Mouse (Mus musculus) embryonic facial prominence, embryonic 13.5 days (tissue): ENCODE measurements around the gene Fer. TPM values are rescaled to one million over a fixed set of nuclear protein-coding genes. Genes with fewer than 3 reads are reported as not detected.

ENCODE experiments used
- ATAC-seq: fragments of 200-750 bp; cut with Nextera tagmentation; 2 replicates; pipeline ENCODE4 v1.8.0; 2017; ENCODE audit warnings: low read depth; ENCODE audit not compliant: insufficient number of reproducible peaks, insufficient read depth, low FRiP score, low TSS enrichment
- H3K27ac ChIP-seq: fragments of 300-500 bp; sonication (generic); 2 replicates; pipeline ENCODE4 v1.5.1; 2015; ENCODE audit warnings: moderate library complexity, mild to moderate bottlenecking, inconsistent platforms
- H3K27me3 ChIP-seq: fragments of 300-500 bp; sonication (generic); 2 replicates; pipeline ENCODE4 v1.6.1; 2015; ENCODE audit warnings: mild to moderate bottlenecking, inconsistent platforms
- H3K36me3 ChIP-seq: fragments of 300-500 bp; sonication (generic); 2 replicates; pipeline ENCODE4 v1.6.1; 2015; ENCODE audit warnings: mild to moderate bottlenecking, inconsistent platforms
- H3K4me1 ChIP-seq: fragments of 300-500 bp; sonication (generic); 2 replicates; pipeline ENCODE4 v1.6.1; 2015; ENCODE audit warnings: inconsistent platforms
- H3K4me2 ChIP-seq: fragments of 300-500 bp; sonication (generic); 2 replicates; pipeline ENCODE4 v1.6.1; 2015; ENCODE audit warnings: moderate library complexity, mild to moderate bottlenecking, inconsistent platforms
- H3K4me3 ChIP-seq: fragments of 300-500 bp; sonication (generic); 2 replicates; pipeline ENCODE4 v1.5.1; 2015; ENCODE audit warnings: mild to moderate bottlenecking, inconsistent platforms
- H3K9ac ChIP-seq: fragments of 300-500 bp; sonication (generic); 2 replicates; pipeline ENCODE4 v1.6.1; 2015; ENCODE audit warnings: mild to moderate bottlenecking, inconsistent platforms
- H3K9me3 ChIP-seq: fragments of 300-500 bp; sonication (generic); 2 replicates; pipeline ENCODE4 v1.6.1; 2016; ENCODE audit warnings: inconsistent platforms
- WGBS: fragments of 180-500 bp; shearing (Covaris S2); methylation state at CpG from one replicate; pipeline ENCODE4 v1.1.7; 2015; ENCODE audit warnings: mixed read lengths; 5-methylcytosine and 5-hydroxymethylcytosine counted together
- polyA plus RNA-seq: library from polyadenylated mRNA; unstranded; fragments of >200 nt; fragmentation: Nextera tagmentation; extraction: Ambion mirVana; gene quantifications from 2 replicates; pipeline ENCODE4 v1.2.1, GENCODE M21; 2015

Fer gene
- polyA plus RNA-seq, 1 experiment from 2014 or later, result 33.4 TPM

DNA sequence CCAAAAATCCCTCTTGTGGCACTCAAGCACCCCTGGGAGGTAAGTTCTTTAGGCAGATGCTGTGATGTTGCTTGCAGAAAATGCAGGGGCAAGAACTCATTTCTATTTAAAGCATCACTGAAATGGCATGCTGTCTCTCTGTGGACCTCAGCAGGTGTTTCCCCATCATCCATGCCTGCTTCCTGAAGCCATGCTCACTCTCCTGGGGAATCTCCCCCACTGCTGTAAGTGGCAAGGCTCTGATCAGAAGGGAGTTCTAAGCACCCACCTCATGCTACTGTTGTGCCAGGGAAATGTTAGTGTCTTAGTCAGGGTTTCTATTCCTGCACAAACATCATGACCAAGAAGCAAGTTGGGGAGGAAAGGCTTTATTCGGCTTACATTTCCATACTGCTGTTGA is 287.9 kb downstream of the Fer start:
- Histone ChIP-seq H3K36me3 (0 out of 2 replicates have a peak, but pooled peaks cover 4% of the 10 kb centered on the region), H3K4me1 (no peaks in the 10 kb centered on the region), H3K27me3 (no peaks in the 10 kb centered on the region), H3K4me2 (no peak overlapping the region), H3K9me3 (0 out of 2 replicates have a peak, but pooled peaks cover 3% of the 10 kb centered on the region), H3K9ac (no peak overlapping the region), H3K4me3 (no peak overlapping the region), H3K27ac (no peak overlapping the region)
- 87% methylated on average over 1 of the region's 1 CpGs for WGBS
- ATAC-seq, result no peak

- no peak for ATAC-seq
- no peak overlapping the region for H3K4me2 ChIP-seq
- no peak overlapping the region for H3K27ac ChIP-seq
- no peak overlapping the region for H3K9ac ChIP-seq
- 93% methylated on average over 5 of the region's 5 CpGs for WGBS
- no peaks in the 10 kb centered on the region for H3K4me1 ChIP-seq
- no peaks in the 10 kb centered on the region for H3K27me3 ChIP-seq
- peaks cover 5% of the 10 kb centered on the region; the same call in 1 of the 2 replicates for H3K9me3 ChIP-seq
- no peaks in the 10 kb centered on the region for H3K36me3 ChIP-seq
- H3K4me3 ChIP-seq, result no peak overlapping the region
These were observed 304.9 kb downstream of the Fer start for GRCm38 (mm10) chr17:64167731-64168130.

- Histone ChIP-seq H3K4me1 (no peaks in the 10 kb centered on the region), H3K4me2 (no peak overlapping the region), H3K9me3 (peaks cover 5% of the 10 kb centered on the region; the same call in 1 of the 2 replicates), H3K4me3 (no peak overlapping the region), H3K27me3 (no peaks in the 10 kb centered on the region), H3K9ac (no peak overlapping the region), H3K36me3 (no peaks in the 10 kb centered on the region), H3K27ac (no peak overlapping the region)
- 57% methylated on average over 5 of the region's 5 CpGs for WGBS
- no peak for ATAC-seq
These were observed 307.2 kb downstream of the Fer start for GRCm38 (mm10) chr17:64170019-64170418.

GRCm38 (mm10) chr17:64172474-64172873 is 309.6 kb downstream of the Fer start:
- H3K9ac ChIP-seq, result no peak overlapping the region
- H3K27me3 ChIP-seq, result no peaks in the 10 kb centered on the region
- H3K27ac ChIP-seq, result no peak overlapping the region
- WGBS, result 74% methylated on average over 2 of the region's 2 CpGs
- no peak overlapping the region for H3K4me2 ChIP-seq
- no peak for ATAC-seq
- no peaks in the 10 kb centered on the region for H3K4me1 ChIP-seq
- no peaks in the 10 kb centered on the region for H3K36me3 ChIP-seq
- no peak overlapping the region for H3K4me3 ChIP-seq
- H3K9me3 ChIP-seq, result 0 out of 2 replicates have a peak, but pooled peaks cover under 1% of the 10 kb centered on the region

DNA sequence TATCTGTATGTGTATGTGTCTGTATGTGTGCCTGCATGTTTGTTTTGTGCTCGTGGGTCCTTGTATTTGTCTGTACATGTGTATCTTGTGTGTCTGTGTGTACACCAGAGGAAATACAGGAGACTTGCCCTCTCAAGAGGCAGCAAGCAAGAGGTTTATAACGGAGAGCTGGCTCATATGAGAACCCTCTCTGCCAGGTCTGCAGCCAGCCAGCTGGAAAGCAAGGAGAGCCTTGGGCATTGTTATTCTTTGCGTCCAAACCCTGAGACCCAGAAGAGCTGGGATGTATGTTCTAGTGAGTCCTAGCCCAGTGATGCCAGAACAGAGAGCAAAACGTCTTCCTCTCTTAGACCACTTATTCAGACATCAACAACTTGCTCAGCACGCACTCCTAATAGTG is 317.7 kb downstream of the Fer start:
- Histone ChIP-seq H3K36me3 (no peaks in the 10 kb centered on the region), H3K4me2 (no peak overlapping the region), H3K4me3 (no peak overlapping the region), H3K4me1 (no peaks in the 10 kb centered on the region), H3K9me3 (no peaks in the 10 kb centered on the region), H3K27me3 (no peaks in the 10 kb centered on the region), H3K27ac (no peak overlapping the region), H3K9ac (no peak overlapping the region)
- no peak for ATAC-seq
- WGBS, result 77% methylated on average over 5 of the region's 5 CpGs

GRCm38 (mm10) chr17:64181291-64181690 is 318.4 kb downstream of the Fer start:
- Histone ChIP-seq H3K9me3 (no peaks in the 10 kb centered on the region), H3K27ac (no peak overlapping the region), H3K4me1 (no peaks in the 10 kb centered on the region), H3K4me3 (no peak overlapping the region), H3K4me2 (no peak overlapping the region), H3K9ac (no peak overlapping the region), H3K36me3 (no peaks in the 10 kb centered on the region), H3K27me3 (no peaks in the 10 kb centered on the region)
- 36% methylated on average over 3 of the region's 3 CpGs for WGBS
- ATAC-seq, result no peak

DNA sequence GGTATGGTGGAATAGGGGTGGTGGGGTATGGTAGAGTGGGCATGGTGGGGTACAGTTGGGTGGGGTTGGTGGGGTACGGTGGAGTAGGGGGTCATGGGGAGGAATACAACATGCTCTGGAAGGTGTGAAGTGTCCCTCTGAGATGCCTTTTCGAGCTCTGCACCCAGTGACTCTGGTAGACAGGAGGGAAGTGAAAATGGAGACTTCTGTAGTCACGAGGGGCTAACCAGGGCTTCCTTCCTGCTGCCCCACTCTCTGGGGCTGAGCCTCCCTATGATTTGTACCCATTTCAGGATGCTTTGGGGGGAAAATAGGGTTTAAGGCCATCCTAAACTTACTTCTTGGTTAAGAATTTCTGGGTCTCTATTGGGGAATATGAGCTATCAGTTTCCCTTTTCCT is 319.7 kb downstream of the Fer start:
- Histone ChIP-seq H3K27me3 (no peaks in the 10 kb centered on the region), H3K9me3 (no peaks in the 10 kb centered on the region), H3K9ac (no peak overlapping the region), H3K4me2 (no peak overlapping the region), H3K27ac (no peak overlapping the region), H3K4me3 (no peak overlapping the region), H3K4me1 (no peaks in the 10 kb centered on the region), H3K36me3 (no peaks in the 10 kb centered on the region)
- whole genome bisulfite sequencing, result 86% methylated on average over 3 of the region's 3 CpGs
- no peak for ATAC-seq

GRCm38 (mm10) chr17:64183196-64183595 is 320.3 kb downstream of the Fer start:
- H3K27ac ChIP-seq, result no peak overlapping the region
- no peak overlapping the region for H3K9ac ChIP-seq
- 50% methylated on average over 5 of the region's 5 CpGs for WGBS
- H3K4me2 ChIP-seq, result no peak overlapping the region
- no peak overlapping the region for H3K4me3 ChIP-seq
- no peaks in the 10 kb centered on the region for H3K27me3 ChIP-seq
- no peaks in the 10 kb centered on the region for H3K9me3 ChIP-seq
- H3K36me3 ChIP-seq, result no peaks in the 10 kb centered on the region
- ATAC-seq, result no peak
- no peaks in the 10 kb centered on the region for H3K4me1 ChIP-seq

Other genes starting within 250 kb of the Fer start
- gene A930002H24Rik, start 729 bp downstream of the Fer start, polyA plus RNA-seq, result 1.3 and 2.0 TPM in 2 replicates